Mouse (Mus musculus) bone marrow, adult 2 months (tissue): Measurements from ENCODE around the gene B3gnt6. TPM values are rescaled to one million over a fixed set of nuclear protein-coding genes. Genes with fewer than 3 reads are reported as not detected.

Experiments used
- H3K27ac ChIP-seq: fragments of 200-500 bp; 2 replicates; pipeline ENCODE4 v1.5.1; 2012; ENCODE audit warnings: low read depth, mild to moderate bottlenecking, control low read depth, inconsistent platforms, low read length; ENCODE audit not compliant: control insufficient read depth, poor library complexity, insufficient read depth
- H3K4me1 ChIP-seq: fragments of 200-500 bp; 2 replicates; pipeline ENCODE4 v1.6.1; 2011; ENCODE audit warnings: low read length; ENCODE audit not compliant: control insufficient read depth, insufficient read depth
- H3K4me3 ChIP-seq: fragments of 200-500 bp; replicated peaks from 2 replicates; pipeline ENCODE3; 2011; ENCODE audit warnings: mild to moderate bottlenecking, low read depth, low read length, control low read depth; ENCODE audit not compliant: control insufficient read depth
- CTCF ChIP-seq: fragments of 200-500 bp; IDR thresholded peaks from 2 replicates; pipeline ENCODE4 v1.5.1; 2011; ENCODE audit warnings: low read length, control low read depth; ENCODE audit not compliant: control insufficient read depth, insufficient read depth
- POLR2A ChIP-seq: fragments of 200-500 bp; IDR thresholded peaks from 2 replicates; pipeline ENCODE4 v1.6.1; 2011; ENCODE audit warnings: low read depth, mild to moderate bottlenecking, control low read depth, low read length, borderline replicate concordance; ENCODE audit not compliant: control insufficient read depth
- WGBS: fragments of 180-500 bp; shearing (Covaris S2); methylation state at CpG from one replicate; pipeline ENCODE4 v1.1.7; 2018; 5-methylcytosine and 5-hydroxymethylcytosine counted together
- polyA plus RNA-seq: library from polyadenylated mRNA; stranded (reverse); fragments of >200 nt; gene quantifications from 2 replicates; pipeline ENCODE4 v1.2.4, GENCODE M21; 2011; ENCODE audit warnings: low replicate concordance; ENCODE audit not compliant: missing spikeins, insufficient read depth, insufficient read length

The B3gnt6 gene
- polyA plus RNA-seq, 1 experiment, result 0.62 TPM

DNA sequence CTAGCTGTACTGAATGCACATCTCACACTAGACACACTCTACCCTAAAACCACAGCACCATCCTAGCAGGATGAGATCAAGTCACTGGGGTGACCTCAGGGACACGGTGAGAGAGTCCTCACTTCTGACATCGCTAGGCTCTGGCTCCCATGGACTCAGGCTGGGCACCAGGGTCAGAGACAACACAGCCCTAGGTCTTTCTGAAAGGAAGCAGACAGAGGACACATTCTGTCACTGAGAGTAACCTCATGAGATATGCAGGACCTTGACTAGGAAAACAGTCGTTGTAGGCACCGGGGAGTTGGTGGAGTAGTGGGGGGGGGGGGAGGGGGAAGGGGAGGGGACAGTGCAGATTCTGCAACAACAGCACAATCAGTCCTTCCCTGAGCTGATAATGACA, 25.9 kb downstream of the B3gnt6 start:
- 33% methylated on average over 4 of the region's 4 CpGs for WGBS
- H3K4me3 ChIP-seq, result no peak overlapping the region
- TF ChIP-seq POLR2A (no peak), CTCF (no peak)
- peaks cover 7% of the 10 kb centered on the region for H3K4me1 ChIP-seq
- H3K27ac ChIP-seq, result no peak overlapping the region

DNA sequence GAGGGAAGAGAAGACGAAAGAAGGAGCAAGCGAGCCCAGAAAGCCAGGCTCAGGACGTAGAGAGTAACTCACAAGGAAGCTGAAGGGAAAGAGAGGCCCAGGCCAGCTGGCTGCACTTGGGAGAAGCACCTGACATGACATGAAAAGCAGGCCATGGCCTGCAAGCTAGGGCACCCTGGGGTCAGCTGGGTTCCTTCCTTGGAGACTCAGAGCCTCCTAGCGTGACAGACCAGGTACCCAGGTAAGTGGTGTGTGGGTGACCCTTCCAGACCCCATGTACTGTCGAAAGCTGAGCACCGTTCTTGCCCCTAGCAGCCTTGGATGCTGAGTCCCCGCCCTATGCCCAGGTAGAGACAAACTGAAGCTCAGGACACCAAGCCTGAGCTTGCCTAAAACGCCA, 26.6 kb downstream of the B3gnt6 start:
- H3K4me3 ChIP-seq, result no peak overlapping the region
- peaks cover 7% of the 10 kb centered on the region for H3K4me1 ChIP-seq
- TF ChIP-seq CTCF (no peak), POLR2A (no peak)
- no peak overlapping the region; the same call in 1 of the 2 replicates for H3K27ac ChIP-seq
- 89% methylated on average over 8 of the region's 8 CpGs for WGBS

DNA sequence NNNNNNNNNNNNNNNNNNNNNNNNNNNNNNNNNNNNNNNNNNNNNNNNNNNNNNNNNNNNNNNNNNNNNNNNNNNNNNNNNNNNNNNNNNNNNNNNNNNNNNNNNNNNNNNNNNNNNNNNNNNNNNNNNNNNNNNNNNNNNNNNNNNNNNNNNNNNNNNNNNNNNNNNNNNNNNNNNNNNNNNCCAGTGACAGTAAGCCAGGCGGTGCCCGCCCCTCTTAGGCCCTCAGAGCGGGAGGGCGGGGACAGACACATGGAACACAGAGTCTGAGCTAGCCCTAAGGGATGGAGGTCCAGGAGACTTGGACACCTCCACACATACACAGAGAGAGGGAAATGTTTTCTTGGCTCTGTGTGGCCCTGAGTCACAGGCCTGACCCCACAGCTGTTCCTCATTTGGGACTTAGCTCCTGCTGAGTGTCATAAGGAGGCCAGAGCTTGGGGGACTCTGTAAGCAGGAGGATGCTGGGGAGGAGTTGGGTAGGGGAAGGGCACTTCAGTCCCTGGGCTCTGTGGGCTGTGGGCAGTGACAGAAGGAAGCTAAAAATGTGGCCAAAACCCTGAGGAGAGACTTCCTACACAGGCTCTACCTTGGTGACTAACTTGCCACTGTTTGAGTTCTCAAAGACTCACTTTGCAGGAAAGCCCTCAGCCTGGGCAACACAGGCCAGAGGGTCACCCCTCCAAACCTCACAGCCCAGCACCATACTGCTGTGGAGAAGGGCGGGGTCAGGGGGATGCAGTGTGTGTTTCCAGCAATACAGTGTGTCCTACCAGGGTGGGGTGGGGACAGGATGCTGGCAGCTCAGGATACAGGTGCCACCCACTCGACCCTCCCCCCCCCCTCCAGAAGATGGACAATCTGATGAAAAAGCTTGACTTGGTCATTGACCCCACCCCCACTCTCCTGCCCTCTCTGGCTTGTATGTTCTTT, 27.9 kb downstream of the B3gnt6 start:
- TF ChIP-seq CTCF (no peak), POLR2A (peak; percentile 42; the same call in 1 of the 2 replicates)
- no peak overlapping the region for H3K4me3 ChIP-seq
- WGBS, result 19% methylated on average over 6 of the region's 6 CpGs

DNA sequence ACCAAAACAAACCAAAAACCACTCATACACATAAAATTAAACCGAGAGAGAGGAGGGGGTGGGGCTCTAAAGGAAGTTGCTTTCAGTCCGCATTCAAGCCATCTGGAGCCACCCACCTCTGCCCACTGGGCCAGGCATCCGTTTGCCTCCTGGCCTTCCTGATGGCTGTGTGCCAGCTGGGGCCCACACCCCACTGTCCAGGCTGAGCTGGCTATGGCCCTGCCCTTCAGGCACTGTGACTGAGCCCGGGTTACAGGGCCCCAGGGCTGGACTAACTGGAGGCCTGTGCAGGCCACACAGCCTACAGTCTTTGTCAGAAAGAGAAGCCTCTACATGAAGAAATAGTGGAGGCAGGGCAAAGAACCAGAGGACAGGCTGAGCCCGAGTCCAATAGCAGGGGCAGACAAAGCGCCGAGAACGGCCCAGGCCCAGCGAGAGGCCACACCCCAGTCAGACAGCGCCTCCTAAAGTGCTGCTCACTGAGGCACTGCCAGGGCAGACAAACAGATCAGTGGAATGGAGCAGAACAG, 34.2 kb downstream of the B3gnt6 start:
- WGBS, result 15% methylated on average over 10 of the region's 10 CpGs
- Histone ChIP-seq H3K4me1 (peaks cover 4% of the 10 kb centered on the region; the same call in 1 of the 2 replicates), H3K27ac (peak overlapping the region; percentile 78), H3K4me3 (no peak overlapping the region)
- TF ChIP-seq POLR2A, result peak; percentile 43; the same call in 1 of the 2 replicates
- TF ChIP-seq CTCF, result peak; percentile 32; the same call in 1 of the 2 replicates

More for the DNA sequence above, 27.9 kb downstream of the B3gnt6 start:
- Histone ChIP-seq H3K4me1 (peaks cover 7% of the 10 kb centered on the region), H3K27ac (peak overlapping the region; percentile 89)

DNA sequence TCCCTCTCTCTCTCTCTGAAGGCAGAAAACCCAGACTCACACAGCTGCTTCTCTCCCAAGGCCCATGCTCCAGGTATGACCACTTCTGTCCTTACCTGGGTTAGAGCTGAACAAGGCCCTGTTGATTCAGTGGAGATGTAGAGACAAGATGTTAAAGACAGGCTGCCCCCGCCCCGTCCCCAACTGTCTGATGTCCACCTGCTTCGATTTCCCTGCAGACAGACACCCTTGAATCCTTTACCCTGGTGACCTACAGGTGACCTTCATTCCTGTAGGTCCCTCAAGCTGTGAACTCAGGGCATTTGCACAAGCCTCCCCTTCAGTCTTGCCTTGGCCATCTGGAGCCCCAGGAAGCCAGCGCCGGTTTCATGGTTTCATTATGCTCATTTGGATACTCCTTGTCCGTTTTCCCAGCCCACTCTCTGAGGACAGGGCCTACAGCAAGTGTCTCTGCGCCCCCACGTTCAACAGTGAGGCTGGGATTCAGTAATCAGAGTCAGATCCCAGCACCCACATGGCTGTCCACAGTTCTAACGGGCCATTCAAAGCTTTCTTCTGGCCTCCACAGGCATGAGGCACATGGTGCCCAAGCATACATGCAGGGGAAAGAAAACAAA, 34.8 kb downstream of the B3gnt6 start:
- Histone ChIP-seq H3K27ac (peak overlapping the region; percentile 57), H3K4me1 (peaks cover 4% of the 10 kb centered on the region; the same call in 1 of the 2 replicates), H3K4me3 (no peak overlapping the region)
- no peak for TF ChIP-seq CTCF
- TF ChIP-seq POLR2A, result no peak
- 42% methylated on average over 9 of the region's 9 CpGs for WGBS

DNA sequence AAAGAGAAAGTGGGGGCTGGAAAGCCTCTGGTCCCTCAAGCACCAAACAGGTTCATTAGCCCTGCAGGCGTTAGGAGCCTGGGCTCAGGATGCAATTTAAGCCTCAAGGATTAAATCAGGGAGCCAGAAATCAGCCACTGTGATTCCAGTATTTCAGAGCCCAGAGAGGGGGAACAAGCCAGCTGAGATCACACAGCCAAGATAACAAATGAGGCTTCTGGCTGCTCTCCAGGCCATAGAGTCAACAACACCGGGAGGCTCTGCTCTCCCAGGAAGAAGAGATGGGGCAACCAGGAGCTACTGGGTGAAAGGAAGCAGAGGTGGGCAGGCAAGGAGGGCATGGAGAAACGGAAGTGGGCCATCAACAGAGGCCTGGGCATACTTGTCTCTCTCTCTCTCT, 35.6 kb downstream of the B3gnt6 start:
- Histone ChIP-seq H3K27ac (no peak overlapping the region), H3K4me3 (no peak overlapping the region), H3K4me1 (peaks cover 4% of the 10 kb centered on the region; the same call in 1 of the 2 replicates)
- TF ChIP-seq CTCF, result no peak
- 26% methylated on average over 3 of the region's 3 CpGs for WGBS

DNA sequence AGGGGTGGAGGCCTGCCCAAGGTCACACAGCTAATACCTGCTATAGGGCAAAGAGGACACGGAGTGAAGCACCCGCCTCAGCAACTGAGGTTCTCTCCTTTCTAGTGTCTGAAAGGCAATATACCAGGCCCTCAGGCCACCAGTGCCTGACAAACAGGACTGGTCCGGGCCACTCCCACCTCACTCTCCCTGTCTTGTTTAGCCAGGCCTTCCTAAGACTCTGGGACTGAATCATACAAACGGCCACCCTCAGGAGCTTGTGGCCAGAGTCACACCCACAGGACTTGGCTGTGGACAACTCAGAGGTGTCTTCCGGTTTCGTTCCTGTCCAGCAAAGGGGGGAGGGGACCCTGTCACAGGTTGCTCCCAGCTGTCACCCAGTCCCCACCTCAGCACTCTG, 37.0 kb downstream of the B3gnt6 start:
- Histone ChIP-seq H3K4me3 (no peak overlapping the region), H3K4me1 (peaks cover 4% of the 10 kb centered on the region; the same call in 1 of the 2 replicates), H3K27ac (no peak overlapping the region)
- TF ChIP-seq CTCF, result no peak
- TF ChIP-seq POLR2A, result no peak
- 76% methylated on average over 6 of the region's 6 CpGs for WGBS
